Mouse (Mus musculus) MEL (cell line): ENCODE results near the gene Slc25a20.

ENCODE experiments used
- GATA1 ChIP-seq: IDR thresholded peaks from 2 replicates; pipeline ENCODE4 v1.6.1; 2011; ENCODE audit warnings: low read depth, low read length, improper control_type of control experiment
- HCFC1 ChIP-seq: IDR thresholded peaks from 2 replicates; pipeline ENCODE4 v1.6.1; 2012; ENCODE audit warnings: low read depth, mild to moderate bottlenecking, inconsistent platforms, low read length, improper control_type of control experiment, moderate library complexity
- JUND ChIP-seq: IDR thresholded peaks from 2 replicates; pipeline ENCODE4 v1.6.1; 2011; ENCODE audit warnings: low read depth, mild to moderate bottlenecking, improper control_type of control experiment, low read length
- ZNF384 ChIP-seq: IDR thresholded peaks from 2 replicates; pipeline ENCODE4 v1.6.1; 2012; ENCODE audit warnings: low read depth, mild to moderate bottlenecking, inconsistent platforms, low read length, improper control_type of control experiment

- TF ChIP-seq GATA1 (no peak), HCFC1 (no peak), JUND (no peak), ZNF384 (no peak)
These were observed 772 bp downstream of the Slc25a20 start for GRCm38 (mm10) chr9:108662660-108663059.
